Mouse (Mus musculus) stomach, embryonic 15.5 days (tissue): ENCODE measurements at regions not wholly inside any gene's neighbourhood (a gene's known extent, or its start where the extent isn't known, plus 50 kb on each side); places are given as distances from the start of the nearest gene placed in this dataset.

ENCODE experiments used
- ATAC-seq: fragments of 200-750 bp; cut with Nextera tagmentation; 2 replicates; pipeline ENCODE4 v1.8.0; 2017; ENCODE audit warnings: low read depth, moderate number of reproducible peaks, moderate TSS enrichment; ENCODE audit not compliant: insufficient read depth, low FRiP score
- H3K27ac ChIP-seq: fragments of 300-500 bp; sonication (generic); 2 replicates; pipeline ENCODE4 v1.5.1; 2015; ENCODE audit warnings: mild to moderate bottlenecking, inconsistent platforms
- H3K27me3 ChIP-seq: fragments of 300-500 bp; sonication (generic); replicated peaks from 2 replicates; pipeline ENCODE4 v1.6.1; 2015; ENCODE audit warnings: inconsistent platforms
- H3K36me3 ChIP-seq: fragments of 300-500 bp; sonication (generic); 2 replicates; pipeline ENCODE4 v1.6.1; 2015; ENCODE audit warnings: inconsistent platforms
- H3K4me1 ChIP-seq: fragments of 300-500 bp; sonication (generic); 2 replicates; pipeline ENCODE4 v1.6.1; 2015; ENCODE audit warnings: inconsistent platforms
- H3K4me2 ChIP-seq: fragments of 300-500 bp; sonication (generic); 2 replicates; pipeline ENCODE4 v1.6.1; 2015; ENCODE audit warnings: mild to moderate bottlenecking, inconsistent platforms
- H3K4me3 ChIP-seq: fragments of 300-500 bp; sonication (generic); replicated peaks from 2 replicates; pipeline ENCODE4 v1.5.1; 2015; ENCODE audit warnings: inconsistent platforms
- H3K9ac ChIP-seq: fragments of 300-500 bp; sonication (generic); 2 replicates; pipeline ENCODE4 v1.6.1; 2015; ENCODE audit warnings: inconsistent platforms
- H3K9me3 ChIP-seq: fragments of 300-500 bp; sonication (generic); 2 replicates; pipeline ENCODE4 v1.6.1; 2016; ENCODE audit warnings: inconsistent platforms
- WGBS: fragments of 180-500 bp; shearing (Covaris S2); methylation state at CpG from one replicate; pipeline ENCODE4 v1.1.7; 2015; 5-methylcytosine and 5-hydroxymethylcytosine counted together

DNA sequence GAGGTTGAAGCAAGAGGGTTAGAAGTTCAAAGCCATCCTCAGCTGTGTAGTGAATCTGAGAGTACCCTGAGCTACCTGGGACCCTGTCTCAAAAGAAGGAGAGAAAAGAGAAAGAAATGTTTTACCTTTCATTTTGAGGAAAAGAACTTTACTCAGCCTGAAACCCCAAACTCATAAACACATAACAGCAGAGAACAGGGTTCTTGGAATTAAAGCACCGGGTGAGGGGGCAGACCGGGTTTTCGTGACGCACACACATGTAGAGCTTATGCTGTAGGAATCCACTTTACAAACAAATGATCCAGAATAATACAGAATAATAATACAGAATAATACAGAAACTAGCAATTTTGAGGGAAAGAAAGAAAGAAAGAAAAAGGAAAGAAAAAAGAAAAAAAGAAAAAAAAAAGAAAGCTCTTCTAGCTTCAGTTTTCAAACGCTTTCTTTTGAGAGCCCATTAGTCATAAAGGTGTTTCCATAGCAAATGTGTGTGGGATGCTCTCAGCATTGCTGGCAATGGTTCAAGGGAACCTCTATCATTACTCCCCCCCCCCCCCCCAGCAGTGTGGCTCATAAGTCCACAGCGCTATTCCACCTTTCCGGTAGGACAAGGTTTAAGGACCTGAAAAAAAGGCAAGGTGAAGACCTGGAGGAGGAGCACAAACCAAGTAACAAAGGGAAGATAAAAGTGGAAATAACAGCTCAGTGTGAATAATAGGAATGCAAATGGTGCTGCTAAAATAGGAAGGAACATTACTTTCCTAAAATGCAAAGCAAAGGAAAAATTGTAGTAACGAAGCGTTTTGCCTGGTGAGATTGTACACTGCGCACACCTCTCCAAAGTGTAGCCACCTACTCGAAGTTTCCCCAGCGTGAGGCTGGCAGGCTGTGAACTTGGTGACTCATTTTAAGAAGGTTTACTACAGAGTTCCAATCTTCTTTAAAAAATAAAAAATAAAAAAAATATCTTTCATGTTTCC, 110.3 kb downstream of the Btg1 start:
- Histone ChIP-seq H3K9me3 (no peaks in the 10 kb centered on the region), H3K4me3 (no peak overlapping the region), H3K36me3 (no peaks in the 10 kb centered on the region), H3K27me3 (no peaks in the 10 kb centered on the region), H3K9ac (no peak overlapping the region), H3K4me1 (peaks cover 11% of the 10 kb centered on the region), H3K4me2 (no peak overlapping the region), H3K27ac (no peak overlapping the region)
- ATAC-seq = no peak
- WGBS = 77% methylated on average over 12 of the region's 12 CpGs

DNA sequence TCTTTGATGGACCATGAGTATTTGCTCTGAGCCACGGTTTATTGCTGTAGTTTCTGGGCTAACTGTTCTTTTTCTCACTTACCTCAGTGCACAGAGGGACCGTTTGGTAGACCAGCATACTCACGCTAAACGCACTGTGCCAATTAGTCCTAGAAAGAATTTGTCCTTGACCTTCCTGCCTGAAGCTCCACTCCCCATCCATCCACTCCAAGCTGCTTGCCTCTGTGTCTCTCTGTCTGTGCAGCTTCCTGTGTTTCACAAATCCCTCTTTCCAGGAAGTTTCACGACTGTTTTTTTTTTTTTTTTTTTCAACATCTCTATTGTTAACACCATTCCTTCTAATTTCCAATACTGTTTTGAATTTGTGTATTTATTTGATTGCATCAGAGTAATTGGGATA, 116.8 kb downstream of the Btg1 start:
- H3K9ac ChIP-seq = no peak overlapping the region
- H3K4me2 ChIP-seq = no peak overlapping the region
- H3K4me3 ChIP-seq = no peak overlapping the region
- ATAC-seq = no peak
- H3K36me3 ChIP-seq = no peaks in the 10 kb centered on the region
- H3K9me3 ChIP-seq = no peaks in the 10 kb centered on the region
- WGBS = 59% methylated on average over 5 of the region's 5 CpGs
- no peaks in the 10 kb centered on the region for H3K27me3 ChIP-seq
- no peaks in the 10 kb centered on the region for H3K4me1 ChIP-seq
- no peak overlapping the region for H3K27ac ChIP-seq

DNA sequence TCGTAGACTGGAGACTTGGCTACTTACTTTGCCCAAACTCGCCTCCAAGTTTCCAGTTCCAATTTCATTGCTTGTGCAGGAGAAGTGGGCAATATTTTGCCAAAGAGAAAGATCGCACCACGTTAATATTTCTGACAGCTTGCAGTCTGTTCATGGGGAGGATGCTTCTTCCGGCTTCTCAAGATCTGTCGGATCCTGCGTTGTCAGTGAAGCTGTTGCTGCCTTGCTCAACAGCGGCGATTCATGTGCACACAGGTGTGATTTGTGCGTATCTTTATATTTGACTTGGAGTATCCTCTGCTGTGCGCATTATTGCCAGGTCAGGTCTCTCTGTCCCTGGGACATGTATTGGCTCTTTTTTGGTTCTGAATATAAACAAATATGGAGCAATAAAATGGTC, 118.3 kb downstream of the Btg1 start:
- Histone ChIP-seq H3K4me3 (no peak overlapping the region), H3K27me3 (no peaks in the 10 kb centered on the region), H3K4me1 (no peaks in the 10 kb centered on the region), H3K9me3 (no peaks in the 10 kb centered on the region), H3K36me3 (no peaks in the 10 kb centered on the region), H3K27ac (no peak overlapping the region), H3K4me2 (no peak overlapping the region), H3K9ac (no peak overlapping the region)
- WGBS = 89% methylated on average over 11 of the region's 11 CpGs
- ATAC-seq = no peak

DNA sequence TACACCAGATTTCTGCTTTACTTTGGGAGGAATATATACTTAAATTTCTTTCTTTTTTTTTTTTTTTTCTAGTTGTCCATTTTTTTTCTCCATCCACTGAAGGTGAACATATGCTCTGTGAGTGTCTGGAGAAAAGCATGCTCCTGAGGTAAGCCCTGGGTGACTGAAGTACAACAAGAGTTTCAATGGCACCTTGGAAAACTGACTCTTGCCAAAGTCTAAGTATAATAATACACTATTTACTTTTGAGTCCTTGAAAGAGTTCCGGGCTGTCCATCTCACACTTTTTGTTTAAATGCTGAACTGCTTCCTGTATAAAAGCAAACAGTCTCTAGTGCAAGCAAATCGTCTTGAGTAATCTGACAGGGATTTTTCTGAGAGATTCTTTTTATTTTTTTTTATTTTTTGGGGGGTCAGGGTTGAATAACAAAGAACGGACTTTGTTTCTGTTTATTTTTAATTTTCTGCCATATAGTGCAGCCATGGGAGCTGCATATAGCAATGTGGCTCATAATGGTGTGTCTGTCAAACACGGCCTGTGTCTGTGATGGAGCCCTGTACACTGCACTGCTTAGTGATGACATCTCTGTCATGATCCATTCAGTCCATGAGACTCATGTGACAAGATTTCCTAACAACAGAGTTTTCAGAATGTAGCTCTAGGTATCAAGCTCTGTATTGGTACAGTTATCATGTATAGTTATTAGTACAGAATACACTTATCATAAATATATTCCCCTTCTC, 119.3 kb downstream of the Btg1 start:
- 0 out of 2 replicates have a peak, but pooled peaks have one; percentile 31 for ATAC-seq
- WGBS = 41% methylated on average over 4 of the region's 4 CpGs
- Histone ChIP-seq H3K27ac (no peak overlapping the region; the same call in 1 of the 2 replicates), H3K4me2 (no peak overlapping the region), H3K4me1 (no peaks in the 10 kb centered on the region), H3K9me3 (no peaks in the 10 kb centered on the region), H3K4me3 (no peak overlapping the region), H3K9ac (no peak overlapping the region), H3K36me3 (no peaks in the 10 kb centered on the region), H3K27me3 (no peaks in the 10 kb centered on the region)

DNA sequence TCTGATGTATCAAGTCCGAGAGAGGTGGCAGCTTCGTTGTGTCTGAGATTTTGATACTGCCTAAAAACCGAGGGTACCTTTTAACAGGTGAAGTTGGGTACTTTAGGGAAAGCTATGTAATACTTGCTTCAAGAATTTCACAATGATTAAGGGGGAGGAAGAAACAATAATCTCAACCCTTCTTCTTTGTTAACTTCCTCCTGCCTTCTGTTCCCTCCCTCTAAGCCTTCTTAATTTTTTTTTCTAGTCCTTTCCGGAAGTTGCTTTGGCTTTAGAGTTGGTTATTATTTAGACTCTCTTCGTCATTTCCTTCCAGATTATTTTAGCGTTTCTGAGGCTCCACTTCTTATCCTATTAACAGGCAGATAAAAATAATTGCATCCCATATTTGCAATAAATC, 121.2 kb downstream of the Btg1 start:
- no peak for ATAC-seq
- H3K4me1 ChIP-seq = no peaks in the 10 kb centered on the region
- H3K4me2 ChIP-seq = no peak overlapping the region
- no peaks in the 10 kb centered on the region for H3K9me3 ChIP-seq
- no peaks in the 10 kb centered on the region for H3K36me3 ChIP-seq
- WGBS = 79% methylated on average over 6 of the region's 6 CpGs
- H3K9ac ChIP-seq = no peak overlapping the region
- no peaks in the 10 kb centered on the region for H3K27me3 ChIP-seq
- H3K4me3 ChIP-seq = no peak overlapping the region
- H3K27ac ChIP-seq = no peak overlapping the region

DNA sequence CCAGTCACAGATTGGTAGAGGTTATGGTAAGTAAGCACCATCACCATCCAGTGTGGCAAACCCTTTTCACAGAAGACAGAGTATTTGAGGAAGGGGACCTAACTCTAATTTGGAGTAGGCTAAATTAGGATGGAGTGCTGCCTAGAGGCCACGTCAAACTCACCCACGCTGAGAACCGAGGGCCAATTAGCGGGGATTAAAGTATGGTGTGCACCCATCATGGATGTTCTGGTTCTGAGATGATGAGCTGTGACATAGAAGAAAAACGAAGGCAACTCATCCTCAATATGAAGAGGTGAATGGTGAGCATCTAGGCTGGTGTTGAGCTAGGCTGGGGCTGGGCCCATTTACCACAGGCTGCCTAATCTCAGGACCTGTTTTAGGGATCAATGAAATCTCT, 121.8 kb downstream of the Btg1 start:
- H3K4me2 ChIP-seq = no peak overlapping the region
- no peaks in the 10 kb centered on the region for H3K9me3 ChIP-seq
- no peaks in the 10 kb centered on the region for H3K4me1 ChIP-seq
- H3K9ac ChIP-seq = no peak overlapping the region
- H3K27me3 ChIP-seq = no peaks in the 10 kb centered on the region
- H3K4me3 ChIP-seq = no peak overlapping the region
- 93% methylated on average over 5 of the region's 5 CpGs for WGBS
- no peaks in the 10 kb centered on the region for H3K36me3 ChIP-seq
- ATAC-seq = no peak
- H3K27ac ChIP-seq = no peak overlapping the region

DNA sequence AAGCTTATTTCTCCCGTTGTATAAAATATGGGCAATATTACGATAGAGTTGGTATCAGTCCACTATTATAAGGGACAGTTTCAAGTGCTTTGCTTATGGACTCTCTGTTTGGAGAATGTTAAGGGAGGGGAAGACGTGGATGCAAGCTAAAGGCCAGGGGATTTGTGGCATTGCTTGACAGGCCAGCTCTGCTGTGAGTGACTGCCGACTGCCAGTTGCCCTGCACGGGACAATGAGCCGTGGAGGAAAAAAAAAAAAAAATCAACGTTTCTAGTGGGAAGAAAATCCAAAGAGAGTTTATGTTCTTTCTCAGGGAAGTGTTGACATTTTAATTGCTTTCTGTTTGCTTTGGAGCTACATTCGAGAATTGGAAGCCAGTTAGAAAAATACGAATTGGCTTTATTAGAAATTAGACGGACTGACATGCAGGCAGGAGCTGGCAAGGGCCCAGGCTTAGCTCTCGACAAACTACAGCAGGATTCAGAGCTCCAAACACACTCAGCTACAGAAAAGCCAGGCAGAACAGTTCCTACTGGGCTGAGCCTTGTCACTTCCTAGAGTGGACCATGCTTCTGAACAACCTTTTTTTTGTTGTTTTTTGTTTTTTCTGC, 127.5 kb downstream of the Btg1 start:
- Histone ChIP-seq H3K27me3 (no peaks in the 10 kb centered on the region), H3K27ac (peak overlapping the region; percentile 57; the same call in 1 of the 2 replicates)
- ATAC-seq = no peak

DNA sequence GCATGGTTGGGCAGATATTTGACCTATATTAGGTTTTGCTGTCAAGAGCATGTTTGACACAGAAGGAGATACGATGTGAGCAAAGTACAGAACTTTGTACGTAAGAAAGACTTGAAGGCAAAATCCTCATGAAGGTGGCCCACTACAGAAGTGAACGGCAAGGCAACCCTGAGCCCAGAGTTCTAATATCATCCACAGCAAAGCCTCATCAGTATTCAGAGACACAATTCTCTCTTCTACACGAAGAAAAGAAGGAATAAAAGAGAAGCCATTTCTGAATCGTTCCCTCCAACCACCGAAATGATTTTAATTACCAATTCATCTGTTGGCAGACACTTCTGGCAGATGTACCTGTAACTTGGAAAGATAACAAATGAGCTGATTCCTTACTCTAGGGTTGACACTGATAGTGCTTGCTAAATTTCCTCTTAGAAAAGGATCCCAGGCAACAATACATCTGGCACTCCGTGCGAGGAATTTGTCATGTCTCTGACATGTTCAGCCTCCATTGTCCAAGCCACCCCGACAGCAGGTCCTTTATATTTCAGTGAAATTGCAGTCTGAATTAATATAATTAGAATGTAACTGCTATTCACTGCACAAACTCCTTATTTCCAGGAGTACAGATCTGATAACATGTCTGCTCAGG, 130.3 kb downstream of the Btg1 start:
- no peaks in the 10 kb centered on the region for H3K36me3 ChIP-seq
- peaks cover 7% of the 10 kb centered on the region for H3K4me1 ChIP-seq
- H3K27ac ChIP-seq = no peak overlapping the region
- ATAC-seq = no peak
- H3K9ac ChIP-seq = no peak overlapping the region
- no peak overlapping the region for H3K4me3 ChIP-seq
- no peak overlapping the region for H3K4me2 ChIP-seq
- no peaks in the 10 kb centered on the region for H3K27me3 ChIP-seq
- WGBS = 86% methylated on average over 9 of the region's 9 CpGs
- no peaks in the 10 kb centered on the region for H3K9me3 ChIP-seq

More for the DNA sequence above, 127.5 kb downstream of the Btg1 start:
- no peaks in the 10 kb centered on the region for H3K9me3 ChIP-seq
- no peaks in the 10 kb centered on the region for H3K36me3 ChIP-seq
- H3K9ac ChIP-seq = no peak overlapping the region
- WGBS = 24% methylated on average over 11 of the region's 11 CpGs
- H3K4me2 ChIP-seq = peak overlapping the region; percentile 27; the same call in 1 of the 2 replicates
- H3K4me3 ChIP-seq = no peak overlapping the region
- peaks cover 4% of the 10 kb centered on the region; the same call in 1 of the 2 replicates for H3K4me1 ChIP-seq

DNA sequence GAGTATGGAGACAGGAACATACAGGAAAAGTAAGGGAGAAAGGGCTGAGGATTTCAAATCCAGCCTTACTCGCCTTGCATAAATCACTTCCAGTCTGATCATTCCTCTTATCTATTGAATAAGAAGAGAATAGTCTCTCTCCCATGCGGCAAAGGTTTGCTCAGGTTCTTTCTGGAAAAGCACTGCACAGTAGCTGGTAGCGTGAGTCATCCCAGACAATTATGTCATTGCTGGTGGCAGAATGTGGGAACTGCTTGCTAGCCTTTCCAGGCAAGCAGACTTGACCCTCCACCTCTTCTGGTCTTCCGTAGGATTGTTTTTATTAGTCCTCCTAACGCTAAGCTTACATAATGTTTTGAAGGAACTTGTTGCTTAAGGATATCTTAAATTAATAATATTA, 134.1 kb downstream of the Btg1 start:
- Histone ChIP-seq H3K4me3 (no peak overlapping the region), H3K4me2 (peak overlapping the region; percentile 46), H3K27me3 (no peaks in the 10 kb centered on the region), H3K36me3 (no peaks in the 10 kb centered on the region), H3K9me3 (no peaks in the 10 kb centered on the region), H3K27ac (peak overlapping the region; percentile 64; the same call in 1 of the 2 replicates), H3K9ac (no peak overlapping the region), H3K4me1 (peaks cover 3% of the 10 kb centered on the region)
- 33% methylated on average over 5 of the region's 5 CpGs for WGBS
- no peak for ATAC-seq

DNA sequence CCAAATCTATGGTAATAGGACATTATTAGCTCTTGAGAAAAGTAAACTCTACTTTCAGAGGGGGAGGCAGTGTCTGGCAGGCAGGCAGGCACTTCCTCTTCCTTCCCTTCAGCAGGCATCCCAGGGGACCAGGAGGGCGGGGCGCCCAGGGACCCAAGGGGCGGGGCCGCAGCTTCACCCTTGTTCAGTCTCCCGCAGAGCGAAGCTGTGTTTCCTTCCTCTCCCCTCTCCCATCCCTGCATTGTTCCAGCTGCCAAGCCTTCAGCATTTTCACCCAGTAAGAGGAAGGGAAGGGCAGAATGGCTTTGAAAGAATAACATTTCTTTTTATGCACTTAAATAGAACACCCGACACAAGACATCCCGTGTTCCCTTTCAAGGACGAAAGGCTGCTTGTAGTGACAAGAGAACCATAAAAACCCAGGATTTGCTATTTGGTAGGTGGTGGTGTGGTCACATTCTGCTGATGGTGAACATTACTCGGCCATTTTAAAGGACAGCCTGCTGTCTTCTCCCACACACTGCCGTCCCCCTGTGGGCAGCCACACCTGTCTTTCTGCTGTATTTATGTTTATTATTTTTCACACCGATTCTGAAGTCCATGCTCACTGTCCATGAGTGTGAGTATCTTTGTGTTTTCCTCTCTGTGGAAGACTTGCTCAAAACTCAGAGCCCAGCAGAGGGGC, 134.9 kb downstream of the Btg1 start:
- Histone ChIP-seq H3K9me3 (no peaks in the 10 kb centered on the region), H3K27ac (peak overlapping the region; percentile 64), H3K9ac (no peak overlapping the region), H3K4me2 (peak overlapping the region; percentile 46), H3K4me1 (peaks cover 3% of the 10 kb centered on the region), H3K4me3 (peak overlapping the region; percentile 16; the same call in 1 of the 2 replicates), H3K36me3 (no peaks in the 10 kb centered on the region), H3K27me3 (no peaks in the 10 kb centered on the region)
- 6% methylated on average over 12 of the region's 12 CpGs for WGBS
- ATAC-seq = peak; percentile 93

DNA sequence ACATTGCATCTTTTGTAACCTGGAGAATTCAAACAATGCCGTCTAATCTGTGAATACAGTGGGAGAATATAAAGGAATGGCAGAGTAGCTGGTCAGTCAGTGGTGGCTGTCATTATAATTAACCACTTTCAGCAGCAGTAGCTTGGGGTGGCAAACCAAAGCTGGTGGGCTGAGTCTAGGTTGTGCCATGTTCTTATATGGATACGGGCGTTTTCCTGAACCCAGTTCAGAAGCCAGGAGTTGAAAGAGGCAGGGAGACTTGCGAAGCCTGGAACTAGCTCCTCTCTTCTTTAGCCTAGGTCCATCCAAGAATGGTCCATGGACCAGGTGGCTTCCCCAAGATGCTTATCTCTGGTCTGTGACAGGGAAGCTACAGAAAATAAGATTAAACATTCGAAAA, 135.7 kb downstream of the Btg1 start:
- Histone ChIP-seq H3K27me3 (no peaks in the 10 kb centered on the region), H3K4me1 (peaks cover 3% of the 10 kb centered on the region), H3K9me3 (no peaks in the 10 kb centered on the region), H3K9ac (no peak overlapping the region), H3K36me3 (no peaks in the 10 kb centered on the region), H3K4me3 (no peak overlapping the region), H3K4me2 (no peak overlapping the region), H3K27ac (no peak overlapping the region)
- 85% methylated on average over 5 of the region's 5 CpGs for WGBS
- no peak for ATAC-seq
